In genomic region chr9:103938070-103938469, GRCm38 (mm10) we compare ENCODE assay signal across 25 mouse cellular contexts.
DNase-seq lines count a peak whose midpoint lies in the region; ATAC-seq lines count a peak whose summit lies in the region.
"Had no signal": no experiment of that assay in that cellular context is flagged by ENCODE, and none has a peak within 500 bp of the region (broad histone marks: within the 10 kb centered on the region; RNA-seq: fewer than 3 reads in every experiment).

No protein-coding gene starts in this region.

- no peaks in the 10 kb centered on the region for H3K36me3 ChIP-seq in liver, embryonic 12.5 days
- H3K36me3 ChIP-seq: embryonic facial prominence, embryonic 13.5 days; forebrain, embryonic 15.5 days; heart, embryonic 15.5 days; limb, embryonic 12.5 days; liver, embryonic 13.5 days; lung, embryonic 15.5 days; midbrain, embryonic 10.5 days; stomach, embryonic 15.5 days had no signal

- 62% methylated on average over 5 of the region's 5 CpGs for WGBS in liver, embryonic 12.5 days (ENCODE audit: insufficient replicate concordance)

- no peak overlapping the region for H3K9ac ChIP-seq in liver, embryonic 12.5 days
- H3K9ac ChIP-seq: embryonic facial prominence, embryonic 13.5 days; forebrain, embryonic 15.5 days; heart, embryonic 15.5 days; limb, embryonic 12.5 days; liver, embryonic 13.5 days; lung, embryonic 15.5 days; stomach, embryonic 15.5 days had no signal

- H3K9me3 ChIP-seq in liver, embryonic 12.5 days (replicated peaks) = no peaks in the 10 kb centered on the region
- H3K9me3 ChIP-seq: embryonic facial prominence, embryonic 13.5 days; forebrain, embryonic 15.5 days; heart, embryonic 15.5 days; limb, embryonic 12.5 days; lung, embryonic 15.5 days; midbrain, embryonic 10.5 days; stomach, embryonic 15.5 days had no signal

- intact Hi-C loops in left cerebral cortex, postnatal 14 days (cut with DNase I) = no loop called here

- no peak overlapping the region for H3K27ac ChIP-seq in liver, embryonic 12.5 days
- H3K27ac ChIP-seq: embryonic facial prominence, embryonic 13.5 days; forebrain, embryonic 15.5 days; heart, embryonic 15.5 days; hindbrain, postnatal 0 days; limb, embryonic 12.5 days; liver, embryonic 13.5 days; lung, embryonic 15.5 days; midbrain, embryonic 10.5 days; stomach, embryonic 15.5 days had no signal

- H3K4me3 ChIP-seq in liver, embryonic 12.5 days = no peak overlapping the region
- H3K4me3 ChIP-seq: embryonic facial prominence, embryonic 13.5 days; forebrain, embryonic 15.5 days; heart, embryonic 15.5 days; limb, embryonic 12.5 days; liver, embryonic 13.5 days; lung, embryonic 15.5 days; midbrain, embryonic 10.5 days; stomach, embryonic 15.5 days had no signal

- H3K27me3 ChIP-seq in liver, embryonic 12.5 days (replicated peaks) = no peaks in the 10 kb centered on the region
- H3K27me3 ChIP-seq: embryonic facial prominence, embryonic 13.5 days; forebrain, embryonic 15.5 days; heart, embryonic 15.5 days; limb, embryonic 12.5 days; liver, embryonic 13.5 days; lung, embryonic 15.5 days; stomach, embryonic 15.5 days had no signal

- no peak for ATAC-seq in liver, embryonic 12.5 days
- ATAC-seq: activated CD4-positive, CD25-positive, alpha-beta regulatory T cell, adult 4 months; forebrain, embryonic 15.5 days; hindbrain, postnatal 0 days; intestine, postnatal 0 days; Patski had no signal

- H3K4me1 ChIP-seq in liver, embryonic 12.5 days = no peaks in the 10 kb centered on the region
- H3K4me1 ChIP-seq: embryonic facial prominence, embryonic 13.5 days; forebrain, embryonic 15.5 days; heart, embryonic 15.5 days; limb, embryonic 12.5 days; liver, embryonic 13.5 days; lung, embryonic 15.5 days; midbrain, embryonic 10.5 days; stomach, embryonic 15.5 days had no signal

- H3K4me2 ChIP-seq in liver, embryonic 12.5 days = no peak overlapping the region
- H3K4me2 ChIP-seq: embryonic facial prominence, embryonic 13.5 days; forebrain, embryonic 15.5 days; heart, embryonic 15.5 days; limb, embryonic 12.5 days; liver, embryonic 13.5 days; lung, embryonic 15.5 days; stomach, embryonic 15.5 days had no signal

- peak; percentile 48 for DNase-seq in layer of hippocampus, adult 11-12 months (ENCODE audit: low spot score)
- no peak for DNase-seq in layer of hippocampus, postnatal 10 days (ENCODE audit: low spot score in 2 of 2)
- peak; percentile 13 to 24 for DNase-seq in frontal cortex, postnatal 25 days (ENCODE audit: low spot score in 2 of 2)
- DNase-seq in left cerebral cortex, postnatal 14 days (ENCODE audit: low spot score in 2 of 2) = peak; percentile 41 to 54
- DNase-seq in right cerebral cortex, postnatal 36 days (ENCODE audit: low spot score in 2 of 2) = peak; percentile 50 to 60
- no peak for DNase-seq in neural tube, embryonic 10.5 days (ENCODE audit: extremely low spot score, low spot score)
- DNase-seq in cerebellum, postnatal 4 days (ENCODE audit: low spot score in 2 of 2) = no peak
- DNase-seq: adrenal gland, postnatal 10 days; cerebellum, adult 11 months; cerebellum, postnatal 10 days; heart, adult 18-20 months; liver, embryonic 13.5 days; lung, postnatal 4 days had no signal

Comparison
In these comparisons a context has a peak if more than half of its experiments do, and no peak if none do; other contexts are left out.
1. DNase-seq: peak in layer of hippocampus, adult 11-12 months (single experiment), frontal cortex, postnatal 25 days (2 of 2), left cerebral cortex, postnatal 14 days (2 of 2) and right cerebral cortex, postnatal 36 days (2 of 2); none in layer of hippocampus, postnatal 10 days (0 of 2), neural tube, embryonic 10.5 days (single experiment) and cerebellum, postnatal 4 days (0 of 2).